Mouse (Mus musculus): ENCODE data around the gene Prune2. TPM values are rescaled to one million over a fixed set of nuclear protein-coding genes. Genes with fewer than 3 reads are reported as not detected.

The Prune2 gene
- polyA plus RNA-seq, 1 experiment from 2014 or later, result 1.7 TPM

DNA sequence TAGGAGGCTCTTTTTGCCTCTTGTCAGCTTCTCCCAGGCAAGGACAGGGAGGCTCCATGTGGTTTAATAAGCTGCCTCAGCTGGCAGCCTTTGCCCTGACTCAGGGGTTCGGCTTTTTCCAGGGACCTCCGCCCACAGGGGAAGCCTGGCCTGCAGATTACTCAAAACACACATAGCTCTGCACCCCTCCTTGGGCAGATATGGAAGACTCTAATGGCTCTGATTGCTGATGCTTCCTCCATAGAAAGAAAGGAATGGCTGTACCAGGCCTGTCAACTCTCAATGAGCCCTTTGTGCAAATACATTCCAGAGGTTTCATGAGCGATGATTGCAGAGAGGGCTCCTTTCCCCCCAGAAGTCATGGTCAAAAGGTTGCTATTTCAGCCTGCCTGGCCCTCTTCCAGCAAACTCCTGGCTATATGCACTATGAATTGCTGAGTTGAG lies 315.3 kb downstream of the Prune2 start:
- 15% methylated on average over 3 of the region's 3 CpGs for WGBS

DNA sequence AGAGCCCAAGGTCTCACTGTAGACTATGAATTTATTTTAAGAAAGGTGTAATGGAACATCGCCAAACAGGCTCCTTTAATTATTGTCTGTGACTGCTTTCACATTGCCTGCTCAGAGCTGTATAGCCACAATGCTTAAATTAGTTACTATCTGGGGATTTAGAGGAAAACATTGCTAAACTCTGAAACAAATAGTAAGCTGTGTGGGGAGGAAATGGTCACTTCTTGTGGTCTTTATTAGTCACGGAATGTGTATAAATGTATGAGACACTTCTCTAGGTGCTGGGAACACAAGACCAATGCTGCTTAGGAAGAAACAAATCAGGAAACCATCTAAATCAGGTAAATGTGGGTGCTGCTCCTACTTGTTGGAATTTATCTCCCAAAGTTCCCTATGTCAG lies 317.1 kb downstream of the Prune2 start:
- 76% methylated on average over 2 of the region's 2 CpGs for WGBS

More for the DNA sequence above, 315.3 kb downstream of the Prune2 start:
- Histone ChIP-seq H3K27ac (peak overlapping the region; percentile 85), H3K4me3 (no peak overlapping the region), H3K9ac (no peak overlapping the region), H3K4me2 (peak overlapping the region; percentile 11; the same call in 1 of the 2 replicates), H3K36me3 (no peaks in the 10 kb centered on the region), H3K4me1 (peaks cover 11% of the 10 kb centered on the region), H3K27me3 (no peaks in the 10 kb centered on the region), H3K9me3 (no peaks in the 10 kb centered on the region)
- ATAC-seq (ENCODE audit: insufficient number of reproducible peaks, insufficient read depth, low FRiP score, low TSS enrichment, low read depth), result peak; percentile 76; the same call in 1 of the 2 replicates

More for the DNA sequence above, 317.1 kb downstream of the Prune2 start:
- H3K36me3 ChIP-seq, result no peaks in the 10 kb centered on the region
- H3K4me3 ChIP-seq, result no peak overlapping the region
- H3K4me1 ChIP-seq, result peaks cover 11% of the 10 kb centered on the region
- no peaks in the 10 kb centered on the region for H3K27me3 ChIP-seq
- ATAC-seq (ENCODE audit: insufficient number of reproducible peaks, insufficient read depth, low FRiP score, low TSS enrichment, low read depth), result no peak
- H3K4me2 ChIP-seq, result no peak overlapping the region
- H3K27ac ChIP-seq, result no peak overlapping the region
- H3K9me3 ChIP-seq, result no peaks in the 10 kb centered on the region
- H3K9ac ChIP-seq, result no peak overlapping the region

Other genes with a start within 250 kb of the Prune2 start
- gene Vps13a, start 175.2 kb upstream of the Prune2 start, polyA plus RNA-seq (2015; fragmentation: Nextera tagmentation; extraction: Ambion mirVana), result 8.4 and 9.0 TPM in 2 replicates
- gene Foxb2, start 82.3 kb upstream of the Prune2 start, polyA plus RNA-seq (2015; fragmentation: Nextera tagmentation; extraction: Ambion mirVana), result 0.18 TPM in 1 of 2 replicates, not detected in the other

Measured in embryonic facial prominence, embryonic 13.5 days (tissue).